Mouse (Mus musculus) liver, embryonic 11.5 days (tissue): ENCODE data around the gene Gm37240. TPM values are rescaled to one million over a fixed set of nuclear protein-coding genes. Genes with fewer than 3 reads are reported as not detected.

Experiments
- ATAC-seq: fragments of 200-750 bp; cut with Nextera tagmentation; replicated peaks from 2 replicates; pipeline ENCODE4 v1.8.0; 2017; ENCODE audit warnings: moderate number of reproducible peaks, mild to moderate bottlenecking, moderate TSS enrichment, moderate library complexity; ENCODE audit not compliant: low FRiP score
- DNase-seq: peaks from one replicate; pipeline ENCODE4 v3.0.0-alpha.2; 2017; ENCODE audit warnings: low spot score
- H3K27ac ChIP-seq: fragments of 300-500 bp; sonication (generic); 2 replicates; pipeline ENCODE4 v1.5.1; 2014; ENCODE audit warnings: mild to moderate bottlenecking, low read depth, low read length, control low read depth
- H3K27me3 ChIP-seq: fragments of 300-500 bp; sonication (generic); replicated peaks from 2 replicates; pipeline ENCODE4 v1.6.1; 2014; ENCODE audit warnings: low read length, mixed read lengths; ENCODE audit not compliant: control insufficient read depth, insufficient read depth
- H3K36me3 ChIP-seq: fragments of 300-500 bp; sonication (generic); 2 replicates; pipeline ENCODE4 v1.6.1; 2014; ENCODE audit warnings: mild to moderate bottlenecking, low read length, moderate library complexity, mixed read lengths; ENCODE audit not compliant: control insufficient read depth, insufficient read depth
- H3K4me1 ChIP-seq: fragments of 300-500 bp; sonication (generic); replicated peaks from 2 replicates; pipeline ENCODE4 v1.6.1; 2014; ENCODE audit warnings: low read length, mixed read lengths; ENCODE audit not compliant: control insufficient read depth, insufficient read depth
- H3K4me2 ChIP-seq: fragments of 300-500 bp; sonication (generic); 2 replicates; pipeline ENCODE4 v1.6.1; 2014; ENCODE audit warnings: mild to moderate bottlenecking, control low read depth, moderate library complexity
- H3K4me3 ChIP-seq: fragments of 300-500 bp; sonication (generic); 2 replicates; pipeline ENCODE4 v1.5.1; 2014; ENCODE audit warnings: low read depth, low read length, control low read depth
- H3K9ac ChIP-seq: fragments of 300-500 bp; sonication (generic); 2 replicates; pipeline ENCODE4 v1.6.1; 2014; ENCODE audit warnings: low read depth, low read length, control low read depth
- H3K9me3 ChIP-seq: fragments of 300-500 bp; sonication (generic); 2 replicates; pipeline ENCODE4 v1.6.1; 2016; ENCODE audit warnings: low read length, inconsistent platforms, mixed read lengths; ENCODE audit not compliant: control insufficient read depth
- whole genome bisulfite sequencing: fragments of 180-500 bp; shearing (Covaris S2); extraction: QIAGEN DNeasy Blood & Tissue Kit; methylation state at CpG from one replicate; pipeline ENCODE4 v1.1.7; 2014; 5-methylcytosine and 5-hydroxymethylcytosine counted together
- polyA plus RNA-seq: library from polyadenylated mRNA; unstranded; fragments of >200 nt; fragmentation: Nextera tagmentation; extraction: Ambion mirVana; gene quantifications from 2 replicates; pipeline ENCODE4 v1.2.1, GENCODE M21; 2014

Gene Gm37240
- polyA plus RNA-seq, 1 experiment from 2014 or later: 1.6 TPM

DNA sequence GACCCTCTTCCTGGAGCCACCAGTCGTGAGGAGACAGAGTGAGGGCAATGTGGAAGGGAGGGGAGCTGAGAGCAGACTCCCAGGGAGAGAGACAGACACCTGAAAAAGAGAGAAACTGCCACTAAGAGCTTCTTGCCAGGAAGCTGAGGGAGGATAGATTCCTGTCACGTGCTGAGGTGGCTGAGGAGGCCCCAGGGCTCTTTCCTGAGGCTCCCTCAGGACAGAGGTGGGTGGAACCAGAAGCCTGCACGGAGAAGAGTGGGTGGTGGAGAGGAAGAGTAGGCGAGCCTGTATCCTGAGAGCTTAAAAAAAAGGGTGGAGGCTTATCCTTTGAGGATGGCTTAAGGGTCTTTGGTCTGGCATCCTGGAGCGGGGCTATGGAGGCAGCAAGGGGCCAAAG is 699.0 kb downstream of the Gm37240 start:
- Histone ChIP-seq H3K4me2 (no peak overlapping the region), H3K9ac (no peak overlapping the region), H3K4me3 (no peak overlapping the region), H3K27ac (no peak overlapping the region), H3K27me3 (no peaks in the 10 kb centered on the region), H3K36me3 (no peaks in the 10 kb centered on the region), H3K9me3 (no peaks in the 10 kb centered on the region), H3K4me1 (no peaks in the 10 kb centered on the region)
- no peak for DNase-seq
- no peak for ATAC-seq
- 23% methylated on average over 5 of the region's 5 CpGs for WGBS

GRCm38 (mm10) chr3:85186661-85187076 is 700.6 kb downstream of the Gm37240 start:
- H3K4me3 ChIP-seq: no peak overlapping the region
- no peaks in the 10 kb centered on the region for H3K9me3 ChIP-seq
- WGBS: 59% methylated on average over 19 of the region's 19 CpGs
- H3K4me1 ChIP-seq: no peaks in the 10 kb centered on the region
- no peaks in the 10 kb centered on the region for H3K27me3 ChIP-seq
- H3K36me3 ChIP-seq: no peaks in the 10 kb centered on the region
- ATAC-seq (no peak), DNase-seq (no peak)
- H3K27ac ChIP-seq: no peak overlapping the region
- no peak overlapping the region for H3K9ac ChIP-seq
- no peak overlapping the region for H3K4me2 ChIP-seq

- no peak overlapping the region for H3K4me3 ChIP-seq
- H3K4me1 ChIP-seq: no peaks in the 10 kb centered on the region
- ATAC-seq (no peak; the same call in 1 of the 2 replicates), DNase-seq (no peak)
- H3K9ac ChIP-seq: no peak overlapping the region
- no peak overlapping the region for H3K4me2 ChIP-seq
- no peak overlapping the region for H3K27ac ChIP-seq
- H3K36me3 ChIP-seq: no peaks in the 10 kb centered on the region
- no peaks in the 10 kb centered on the region for H3K9me3 ChIP-seq
- H3K27me3 ChIP-seq: no peaks in the 10 kb centered on the region
- WGBS: 28% methylated on average over 12 of the region's 12 CpGs
Observed at GRCm38 (mm10) chr3:85185827-85186226, 701.5 kb downstream of the Gm37240 start.

- DNase-seq: no peak
- Histone ChIP-seq H3K4me1 (no peaks in the 10 kb centered on the region), H3K27me3 (no peaks in the 10 kb centered on the region)
Observed at GRCm38 (mm10) chr3:85184916-85185315, 702.4 kb downstream of the Gm37240 start.

GRCm38 (mm10) chr3:85184151-85184550 is 703.2 kb downstream of the Gm37240 start:
- DNase-seq: no peak
- Histone ChIP-seq H3K9ac (no peak overlapping the region), H3K36me3 (no peaks in the 10 kb centered on the region), H3K27me3 (no peaks in the 10 kb centered on the region), H3K9me3 (no peaks in the 10 kb centered on the region), H3K4me3 (no peak overlapping the region), H3K27ac (no peak overlapping the region), H3K4me2 (no peak overlapping the region), H3K4me1 (no peaks in the 10 kb centered on the region)
- WGBS: 40% methylated on average over 6 of the region's 6 CpGs
- ATAC-seq: no peak

More at GRCm38 (mm10) chr3:85184916-85185315, 702.4 kb downstream of the Gm37240 start:
- H3K9me3 ChIP-seq: no peaks in the 10 kb centered on the region
- no peaks in the 10 kb centered on the region for H3K36me3 ChIP-seq
- H3K4me3 ChIP-seq: no peak overlapping the region
- WGBS: 71% methylated on average over 11 of the region's 11 CpGs
- no peak for ATAC-seq
- no peak overlapping the region for H3K9ac ChIP-seq
- no peak overlapping the region for H3K27ac ChIP-seq
- no peak overlapping the region for H3K4me2 ChIP-seq

- Histone ChIP-seq H3K9ac (no peak overlapping the region), H3K4me3 (no peak overlapping the region), H3K36me3 (no peaks in the 10 kb centered on the region), H3K27ac (no peak overlapping the region), H3K9me3 (no peaks in the 10 kb centered on the region), H3K27me3 (no peaks in the 10 kb centered on the region), H3K4me2 (no peak overlapping the region), H3K4me1 (peaks cover 5% of the 10 kb centered on the region; the same call in 1 of the 2 replicates)
- WGBS: 83% methylated on average over 1 of the region's 1 CpGs
- no peak for DNase-seq
- no peak for ATAC-seq
Observed at GRCm38 (mm10) chr3:85176736-85177135, 710.6 kb downstream of the Gm37240 start.

DNA sequence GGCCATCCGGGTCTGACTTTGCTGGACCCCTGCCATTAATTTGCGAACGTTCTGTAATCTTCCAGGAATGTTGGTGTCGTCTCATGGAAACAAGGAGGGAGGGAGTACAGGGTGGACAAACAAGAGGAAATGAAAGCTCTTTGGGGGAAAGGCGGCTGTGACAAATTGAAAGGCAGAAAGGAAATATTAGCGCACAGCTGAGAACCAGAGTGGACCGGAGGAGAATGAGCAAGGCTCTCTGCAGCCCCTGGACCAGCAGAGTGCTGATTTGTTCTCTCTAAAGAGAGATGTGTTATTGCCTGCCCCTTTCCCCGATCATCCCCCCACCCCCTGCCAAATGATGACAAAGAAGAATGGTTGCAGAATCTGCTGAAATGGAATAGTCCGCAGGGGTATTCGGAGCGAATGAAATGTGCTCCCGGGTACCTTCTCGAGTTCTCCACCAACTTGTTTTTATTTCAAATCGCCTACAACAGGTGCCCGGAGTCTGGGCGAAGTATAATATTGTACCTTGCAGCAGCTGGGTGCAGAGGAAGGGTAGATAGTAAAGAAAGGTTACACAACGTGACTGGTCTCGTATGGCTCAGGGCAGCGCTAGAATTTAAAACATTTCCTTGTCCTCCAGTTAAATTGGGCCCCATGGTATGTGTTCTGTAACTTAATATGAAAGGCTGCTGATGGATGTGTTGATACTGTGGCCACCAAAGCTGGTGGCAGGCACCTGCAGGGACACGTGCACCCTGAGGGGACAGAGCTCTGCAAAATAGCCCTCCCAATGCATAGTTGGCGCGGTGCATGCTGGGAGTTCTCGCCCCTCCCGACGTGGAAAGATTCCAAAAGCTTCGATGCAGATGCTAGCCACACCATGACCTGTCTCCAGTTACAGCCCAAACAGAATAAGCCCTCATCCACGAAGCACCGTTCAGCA is 712.5 kb downstream of the Gm37240 start:
- Histone ChIP-seq H3K4me1 (peaks cover 5% of the 10 kb centered on the region; the same call in 1 of the 2 replicates), H3K9ac (no peak overlapping the region), H3K27me3 (no peaks in the 10 kb centered on the region), H3K9me3 (no peaks in the 10 kb centered on the region), H3K4me2 (no peak overlapping the region), H3K36me3 (no peaks in the 10 kb centered on the region), H3K27ac (no peak overlapping the region), H3K4me3 (no peak overlapping the region)
- ATAC-seq (no peak), DNase-seq (no peak)
- 79% methylated on average over 28 of the region's 28 CpGs for WGBS

DNA sequence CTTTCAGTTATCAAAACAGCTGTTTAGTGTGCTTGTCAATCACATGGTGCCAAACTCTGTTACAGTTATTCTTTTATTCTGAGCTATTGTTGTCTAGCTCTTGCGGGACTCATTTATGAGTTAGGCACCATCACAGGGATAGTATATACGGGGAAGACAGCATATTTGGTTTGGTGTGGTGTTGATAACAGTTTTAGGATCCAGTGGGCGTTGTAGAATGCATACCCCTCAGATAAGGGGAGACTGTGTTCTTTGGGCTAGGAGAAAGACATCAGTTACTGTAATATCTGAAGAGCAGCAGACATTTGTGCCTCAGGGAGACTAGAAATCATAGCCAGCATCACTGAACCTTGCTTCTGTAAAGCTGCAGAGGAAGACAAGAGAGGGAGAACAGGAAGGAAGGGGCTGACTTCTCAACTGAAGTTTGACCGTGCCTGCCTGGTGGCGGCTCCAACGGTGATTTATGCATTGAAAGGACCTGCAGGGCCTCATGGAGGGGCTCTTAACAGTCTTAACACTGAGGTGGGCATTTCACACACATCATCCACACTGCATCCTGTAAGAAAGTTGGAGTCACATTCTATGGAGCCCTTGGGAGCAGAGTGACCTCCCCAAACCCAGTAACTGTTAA is 713.8 kb downstream of the Gm37240 start:
- ATAC-seq: no peak

More for the DNA sequence above, 713.8 kb downstream of the Gm37240 start:
- Histone ChIP-seq H3K4me2 (no peak overlapping the region), H3K4me3 (no peak overlapping the region), H3K4me1 (peaks cover 5% of the 10 kb centered on the region; the same call in 1 of the 2 replicates), H3K9me3 (no peaks in the 10 kb centered on the region), H3K27me3 (no peaks in the 10 kb centered on the region), H3K9ac (no peak overlapping the region), H3K36me3 (no peaks in the 10 kb centered on the region), H3K27ac (no peak overlapping the region)
- DNase-seq: no peak
- 33% methylated on average over 6 of the region's 6 CpGs for WGBS
